Mouse (Mus musculus): ENCODE results near the gene Btbd9. TPM values are rescaled to one million over a fixed set of nuclear protein-coding genes. Genes with fewer than 3 reads are reported as not detected.

The Btbd9 gene
- polyA plus RNA-seq, 1 experiment = 80.3 TPM

GRCm38 (mm10) chr17:30329531-30329930 is 246.8 kb downstream of the Btbd9 start:
- H3K4me1 ChIP-seq = peaks cover 9% of the 10 kb centered on the region
- H3K9me3 ChIP-seq = peaks cover 7% of the 10 kb centered on the region; the same call in 1 of the 2 replicates

GRCm38 (mm10) chr17:30328924-30329323 is 247.4 kb downstream of the Btbd9 start:
- H3K9me3 ChIP-seq = peaks cover 7% of the 10 kb centered on the region; the same call in 1 of the 2 replicates
- no peak overlapping the region for H3K4me3 ChIP-seq (replicated peaks)
- TF ChIP-seq GATA1 (IDR thresholded peaks at IDR 0.05; ENCODE audit: borderline replicate concordance, low read length) (no peak), FLI1 (IDR thresholded peaks at IDR 0.05; ENCODE audit: low read length) (no peak)
- H3K4me1 ChIP-seq = peaks cover 9% of the 10 kb centered on the region
- H3K36me3 ChIP-seq (replicated peaks; ENCODE audit: low read length) = peaks cover 23% of the 10 kb centered on the region
- H3K27me3 ChIP-seq (replicated peaks) = no peaks in the 10 kb centered on the region

More at GRCm38 (mm10) chr17:30329531-30329930, 246.8 kb downstream of the Btbd9 start:
- H3K4me3 ChIP-seq (replicated peaks) = no peak overlapping the region
- H3K36me3 ChIP-seq (replicated peaks; ENCODE audit: low read length) = peaks cover 23% of the 10 kb centered on the region
- H3K27me3 ChIP-seq (replicated peaks) = no peaks in the 10 kb centered on the region
- no peak for TF ChIP-seq GATA1 (IDR thresholded peaks at IDR 0.05; ENCODE audit: borderline replicate concordance, low read length)
- TF ChIP-seq FLI1 (IDR thresholded peaks at IDR 0.05; ENCODE audit: low read length) = no peak

- H3K36me3 ChIP-seq (replicated peaks; ENCODE audit: low read length) = peaks cover 10% of the 10 kb centered on the region
- H3K4me3 ChIP-seq (replicated peaks) = no peak overlapping the region
- H3K9me3 ChIP-seq = peaks cover 7% of the 10 kb centered on the region; the same call in 1 of the 2 replicates
- H3K4me1 ChIP-seq = peaks cover 6% of the 10 kb centered on the region
- TF ChIP-seq GATA1 (IDR thresholded peaks at IDR 0.05; ENCODE audit: borderline replicate concordance, low read length) (no peak), FLI1 (IDR thresholded peaks at IDR 0.05; ENCODE audit: low read length) (no peak)
- H3K27me3 ChIP-seq (replicated peaks) = no peaks in the 10 kb centered on the region
Observed at GRCm38 (mm10) chr17:30326906-30327305, 249.4 kb downstream of the Btbd9 start.

DNA sequence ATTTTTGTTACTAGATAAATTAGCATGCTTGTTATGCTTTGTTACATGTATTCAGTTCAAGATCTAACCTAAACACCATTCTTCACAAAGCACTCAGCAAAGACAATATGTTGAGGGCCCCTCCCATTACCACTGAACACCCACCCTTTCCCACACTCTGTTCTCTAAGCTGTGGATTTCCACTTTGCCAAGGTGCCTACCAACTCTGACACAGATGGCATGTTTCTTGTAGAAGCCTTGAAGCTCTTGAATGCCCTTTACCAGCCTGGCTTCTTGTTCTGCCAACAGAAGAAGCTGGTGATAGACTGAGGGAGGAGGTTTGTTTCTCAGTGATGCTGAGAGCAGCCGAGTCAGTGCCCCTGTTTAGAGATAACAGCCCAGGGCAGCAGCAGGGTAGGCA is 256.0 kb downstream of the Btbd9 start:
- TF ChIP-seq FLI1 (IDR thresholded peaks at IDR 0.05; ENCODE audit: low read length) (no peak), GATA1 (IDR thresholded peaks at IDR 0.05; ENCODE audit: borderline replicate concordance, low read length) (no peak)
- H3K4me1 ChIP-seq = peaks cover 5% of the 10 kb centered on the region

DNA sequence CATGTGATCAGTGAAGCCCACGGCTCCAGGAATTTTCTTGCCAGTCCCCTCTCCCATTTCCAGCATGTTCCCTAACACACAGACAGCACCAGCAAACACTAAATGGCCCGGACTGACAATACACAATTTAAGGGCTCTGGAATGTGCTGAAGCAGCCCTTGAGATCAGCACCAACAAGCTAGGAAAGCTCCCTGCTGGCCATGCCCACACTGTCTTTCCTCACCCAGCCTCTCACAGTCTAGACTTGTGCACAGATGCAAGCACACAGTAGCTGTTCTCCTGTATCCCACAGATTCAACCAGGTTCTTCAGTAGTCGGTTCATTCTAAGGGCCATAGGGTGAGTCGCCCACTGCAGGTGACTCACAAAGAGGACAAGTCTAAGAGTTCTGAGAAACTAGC is 263.6 kb downstream of the Btbd9 start:
- Histone ChIP-seq H3K9me3 (no peaks in the 10 kb centered on the region), H3K36me3 (replicated peaks; ENCODE audit: low read length) (no peaks in the 10 kb centered on the region), H3K27me3 (replicated peaks) (no peaks in the 10 kb centered on the region), H3K4me3 (replicated peaks) (no peak overlapping the region), H3K4me1 (peaks cover 12% of the 10 kb centered on the region)
- TF ChIP-seq GATA1 (IDR thresholded peaks at IDR 0.05; ENCODE audit: borderline replicate concordance, low read length) (no peak), FLI1 (IDR thresholded peaks at IDR 0.05; ENCODE audit: low read length) (no peak)

More for the DNA sequence above, 256.0 kb downstream of the Btbd9 start:
- H3K27me3 ChIP-seq (replicated peaks) = no peaks in the 10 kb centered on the region
- H3K36me3 ChIP-seq (replicated peaks; ENCODE audit: low read length) = no peaks in the 10 kb centered on the region
- no peak overlapping the region for H3K4me3 ChIP-seq (replicated peaks)
- no peaks in the 10 kb centered on the region for H3K9me3 ChIP-seq

DNA sequence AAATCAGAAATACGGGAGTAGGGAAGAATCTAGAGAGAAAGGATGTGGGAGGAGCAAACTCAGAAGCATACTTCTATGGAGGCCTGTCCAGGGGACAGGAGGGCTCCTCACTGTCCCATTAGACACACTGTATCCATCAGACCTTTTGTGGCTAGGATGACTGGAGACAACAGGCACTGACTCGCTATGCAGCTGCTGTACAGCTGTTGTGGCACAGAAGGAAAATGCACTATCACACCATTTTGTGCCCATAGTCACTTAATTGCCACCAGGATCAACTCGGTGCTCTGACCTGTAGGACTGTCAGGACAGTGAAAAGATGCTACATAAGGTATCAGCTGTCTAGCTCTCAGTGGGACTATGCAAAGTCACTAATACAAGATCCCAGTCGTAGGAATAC is 266.7 kb downstream of the Btbd9 start:
- H3K4me3 ChIP-seq (replicated peaks) = no peak overlapping the region
- TF ChIP-seq GATA1 (IDR thresholded peaks at IDR 0.05; ENCODE audit: borderline replicate concordance, low read length) = no peak
- no peak for TF ChIP-seq FLI1 (IDR thresholded peaks at IDR 0.05; ENCODE audit: low read length)
- no peaks in the 10 kb centered on the region for H3K36me3 ChIP-seq (replicated peaks; ENCODE audit: low read length)
- no peaks in the 10 kb centered on the region for H3K27me3 ChIP-seq (replicated peaks)
- H3K4me1 ChIP-seq = peaks cover 26% of the 10 kb centered on the region
- H3K9me3 ChIP-seq = no peaks in the 10 kb centered on the region

- no peak overlapping the region for H3K4me3 ChIP-seq (replicated peaks)
- H3K4me1 ChIP-seq = peaks cover 26% of the 10 kb centered on the region
- H3K36me3 ChIP-seq (replicated peaks; ENCODE audit: low read length) = no peaks in the 10 kb centered on the region
- H3K27me3 ChIP-seq (replicated peaks) = no peaks in the 10 kb centered on the region
- no peaks in the 10 kb centered on the region for H3K9me3 ChIP-seq
- no peak for TF ChIP-seq FLI1 (IDR thresholded peaks at IDR 0.05; ENCODE audit: low read length)
- no peak for TF ChIP-seq GATA1 (IDR thresholded peaks at IDR 0.05; ENCODE audit: borderline replicate concordance, low read length)
Observed at GRCm38 (mm10) chr17:30308889-30309288, 267.4 kb downstream of the Btbd9 start.

DNA sequence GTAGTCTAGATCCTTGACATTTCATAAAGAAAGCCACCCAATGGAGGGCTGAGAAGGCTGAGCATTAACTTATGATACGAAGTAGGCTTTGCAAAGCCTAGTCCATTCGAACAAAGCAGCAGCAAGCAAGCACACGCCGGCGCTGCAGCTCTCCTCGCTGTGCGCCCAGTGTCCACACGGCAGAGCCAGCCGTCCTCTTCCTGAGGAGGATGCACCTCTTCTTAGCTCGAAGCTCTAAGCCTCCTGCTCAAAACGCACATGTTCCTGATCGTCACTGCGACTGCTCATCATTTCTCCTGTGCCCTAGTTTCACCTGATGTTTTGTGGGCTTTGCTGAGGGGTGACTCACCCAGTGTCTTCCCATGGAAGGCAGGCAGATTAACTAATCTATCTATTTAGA is 268.0 kb downstream of the Btbd9 start:
- no peak for TF ChIP-seq FLI1 (IDR thresholded peaks at IDR 0.05; ENCODE audit: low read length)
- TF ChIP-seq GATA1 (IDR thresholded peaks at IDR 0.05; ENCODE audit: borderline replicate concordance, low read length) = no peak
- no peaks in the 10 kb centered on the region for H3K9me3 ChIP-seq
- H3K36me3 ChIP-seq (replicated peaks; ENCODE audit: low read length) = no peaks in the 10 kb centered on the region
- no peak overlapping the region for H3K4me3 ChIP-seq (replicated peaks)
- no peaks in the 10 kb centered on the region for H3K27me3 ChIP-seq (replicated peaks)
- H3K4me1 ChIP-seq = peaks cover 26% of the 10 kb centered on the region

GRCm38 (mm10) chr17:30307168-30307567 is 269.1 kb downstream of the Btbd9 start:
- Histone ChIP-seq H3K36me3 (replicated peaks; ENCODE audit: low read length) (no peaks in the 10 kb centered on the region), H3K4me1 (peaks cover 26% of the 10 kb centered on the region), H3K9me3 (no peaks in the 10 kb centered on the region), H3K27me3 (replicated peaks) (no peaks in the 10 kb centered on the region), H3K4me3 (replicated peaks) (no peak overlapping the region)
- no peak for TF ChIP-seq GATA1 (IDR thresholded peaks at IDR 0.05; ENCODE audit: borderline replicate concordance, low read length)
- TF ChIP-seq FLI1 (IDR thresholded peaks at IDR 0.05; ENCODE audit: low read length) = no peak

DNA sequence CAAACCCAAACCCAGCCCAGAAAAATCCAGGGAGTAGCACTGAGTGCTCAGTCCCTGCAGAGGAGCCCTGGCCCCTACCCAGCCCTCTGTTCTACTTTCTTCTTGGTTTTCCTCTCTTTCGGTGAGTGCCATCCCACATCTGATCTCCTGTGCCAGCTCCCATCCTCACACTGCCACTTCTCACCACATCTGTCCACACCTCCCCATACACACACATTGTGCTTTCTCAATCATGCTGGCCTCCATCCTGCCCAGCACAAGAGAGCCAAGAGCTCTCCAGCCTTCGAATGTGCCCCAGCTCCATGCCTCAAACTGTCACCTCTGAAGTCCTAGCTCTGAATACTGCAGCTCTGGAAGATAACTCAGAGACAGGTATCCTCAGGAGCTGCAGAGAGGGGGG is 271.5 kb downstream of the Btbd9 start:
- Histone ChIP-seq H3K9me3 (no peaks in the 10 kb centered on the region), H3K4me1 (peaks cover 25% of the 10 kb centered on the region), H3K27me3 (replicated peaks) (no peaks in the 10 kb centered on the region), H3K36me3 (replicated peaks; ENCODE audit: low read length) (no peaks in the 10 kb centered on the region), H3K4me3 (replicated peaks) (no peak overlapping the region)
- TF ChIP-seq GATA1 (IDR thresholded peaks at IDR 0.05; ENCODE audit: borderline replicate concordance, low read length) = no peak
- TF ChIP-seq FLI1 (IDR thresholded peaks at IDR 0.05; ENCODE audit: low read length) = no peak

- Histone ChIP-seq H3K27me3 (replicated peaks) (no peaks in the 10 kb centered on the region), H3K36me3 (replicated peaks; ENCODE audit: low read length) (peaks cover 26% of the 10 kb centered on the region), H3K9me3 (no peaks in the 10 kb centered on the region), H3K4me1 (peaks cover 9% of the 10 kb centered on the region), H3K4me3 (replicated peaks) (no peak overlapping the region)
- TF ChIP-seq FLI1 (IDR thresholded peaks at IDR 0.05; ENCODE audit: low read length) = no peak
- TF ChIP-seq GATA1 (IDR thresholded peaks at IDR 0.05; ENCODE audit: borderline replicate concordance, low read length) = no peak
Observed at GRCm38 (mm10) chr17:30301338-30301737, 274.9 kb downstream of the Btbd9 start.

Measured in megakaryocyte, embryonic 14.5 days (primary cell).